Mouse (Mus musculus) bone marrow, adult 2 months (tissue): ENCODE results near the gene Adamts1.

Experiments
- CTCF ChIP-seq: fragments of 200-500 bp; IDR thresholded peaks from 2 replicates; pipeline ENCODE4 v1.5.1; 2011; ENCODE audit warnings: low read length, control low read depth; ENCODE audit not compliant: control insufficient read depth, insufficient read depth
- POLR2A ChIP-seq: fragments of 200-500 bp; IDR thresholded peaks from 2 replicates; pipeline ENCODE4 v1.6.1; 2011; ENCODE audit warnings: low read depth, mild to moderate bottlenecking, control low read depth, low read length, borderline replicate concordance; ENCODE audit not compliant: control insufficient read depth

DNA sequence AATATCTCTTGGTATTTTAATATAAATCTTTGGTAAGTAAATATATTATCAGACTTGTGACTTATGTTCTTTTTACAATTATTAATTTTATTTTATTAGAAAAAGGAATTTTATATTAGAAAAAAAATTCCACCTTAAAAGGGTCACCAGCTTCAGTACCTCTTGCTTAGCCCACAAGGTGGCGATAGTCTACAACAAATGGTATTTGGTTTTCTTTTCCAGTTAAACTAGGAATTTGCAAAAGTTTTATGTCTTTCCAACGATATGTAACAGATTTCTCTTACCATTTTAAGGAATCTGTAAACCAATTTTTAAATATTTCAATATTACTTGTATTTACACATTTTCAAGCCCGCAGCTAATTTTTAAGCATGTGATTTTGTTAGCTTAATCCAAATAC is 4.2 kb upstream of the Adamts1 start:
- no peak for TF ChIP-seq CTCF
- no peak for TF ChIP-seq POLR2A
